Mouse (Mus musculus): Measurements from ENCODE around the gene Gatad2a. TPM values are rescaled to one million over a fixed set of nuclear protein-coding genes. Genes with fewer than 3 reads are reported as not detected.
"Not testable (repeated sequence)": the region's sequence is repeated elsewhere in the genome, so short reads cannot be mapped to it uniquely, and the experiment has no call there.

Gene Gatad2a
- polyA plus RNA-seq, 2 experiments = 18.3 to 22.7 TPM

- no peak for TF ChIP-seq EP300 (IDR thresholded peaks at IDR 0.05; ENCODE audit: low read depth)
- TF ChIP-seq CTCF (IDR thresholded peaks at IDR 0.05; ENCODE audit: low read depth) = no peak
- no peaks in the 10 kb centered on the region for H3K27me3 ChIP-seq (ENCODE audit: control insufficient read depth, insufficient read depth, low read length)
- no peak overlapping the region for H3K4me3 ChIP-seq (ENCODE audit: insufficient read depth in 1 of 2, low read depth in 2 of 2, low read length in 2 of 2)
- no peak overlapping the region for H3K27ac ChIP-seq
- peaks cover 0 to 15% of the 10 kb centered on the region in 2 experiments; a peak in 3 of 4 replicates for H3K4me1 ChIP-seq (replicated peaks; ENCODE audit: control insufficient read depth in 2 of 2, insufficient read depth in 2 of 2, low read length in 1 of 2)
- ATAC-seq (ENCODE audit: insufficient read depth) (no peak), DNase-seq (ENCODE audit: low read depth in 3 of 3, low spot score in 3 of 3) (no peak)
- H3K9me3 ChIP-seq (ENCODE audit: control insufficient read depth, low read length) = no peaks in the 10 kb centered on the region
- H3K4me2 ChIP-seq (ENCODE audit: low read depth) = no peak overlapping the region
- 8% methylated on average over 1 of the region's 1 CpGs for WGBS (ENCODE audit: insufficient replicate concordance)
- no peaks in the 10 kb centered on the region for H3K36me3 ChIP-seq (replicated peaks; ENCODE audit: control insufficient read depth, insufficient read depth, low read depth)
- no peak overlapping the region for H3K9ac ChIP-seq (replicated peaks)
Measured at GRCm38 (mm10) chr8:69957419-69957818, 38.8 kb downstream of the Gatad2a start.

GRCm38 (mm10) chr8:69956651-69957050, 39.5 kb downstream of the Gatad2a start:
- H3K27ac ChIP-seq = no peak overlapping the region
- no peaks in the 10 kb centered on the region for H3K36me3 ChIP-seq (replicated peaks; ENCODE audit: control insufficient read depth, insufficient read depth, low read depth)
- no peak for DNase-seq (ENCODE audit: low read depth in 3 of 3, low spot score in 3 of 3)
- H3K4me2 ChIP-seq (ENCODE audit: low read depth) = no peak overlapping the region
- H3K4me3 ChIP-seq (ENCODE audit: insufficient read depth in 1 of 2, low read depth in 2 of 2, low read length in 2 of 2) = no peak overlapping the region
- 60% methylated on average over 2 of the region's 2 CpGs for WGBS (ENCODE audit: insufficient replicate concordance)
- H3K9me3 ChIP-seq (ENCODE audit: control insufficient read depth, low read length) = no peaks in the 10 kb centered on the region
- H3K9ac ChIP-seq (replicated peaks) = no peak overlapping the region
- peaks cover 0 to 15% of the 10 kb centered on the region in 2 experiments; a peak in 3 of 4 replicates for H3K4me1 ChIP-seq (replicated peaks; ENCODE audit: control insufficient read depth in 2 of 2, insufficient read depth in 2 of 2, low read length in 1 of 2)
- ATAC-seq (ENCODE audit: insufficient read depth) = no peak
- TF ChIP-seq CTCF (IDR thresholded peaks at IDR 0.05; ENCODE audit: low read depth) (no peak), EP300 (IDR thresholded peaks at IDR 0.05; ENCODE audit: low read depth) (no peak)
- H3K27me3 ChIP-seq (ENCODE audit: control insufficient read depth, insufficient read depth, low read length) = no peaks in the 10 kb centered on the region

GRCm38 (mm10) chr8:69954642-69955041, 41.5 kb downstream of the Gatad2a start:
- Histone ChIP-seq H3K9me3 (ENCODE audit: control insufficient read depth, low read length) (no peaks in the 10 kb centered on the region), H3K27me3 (ENCODE audit: control insufficient read depth, insufficient read depth, low read length) (no peaks in the 10 kb centered on the region), H3K27ac (no peak overlapping the region), H3K4me1 (replicated peaks; ENCODE audit: control insufficient read depth in 2 of 2, insufficient read depth in 2 of 2, low read length in 1 of 2) (peaks cover 0 to 17% of the 10 kb centered on the region in 2 experiments; a peak in 3 of 4 replicates), H3K36me3 (replicated peaks; ENCODE audit: control insufficient read depth, insufficient read depth, low read depth) (no peaks in the 10 kb centered on the region), H3K4me3 (ENCODE audit: insufficient read depth in 1 of 2, low read depth in 2 of 2, low read length in 2 of 2) (no peak overlapping the region), H3K4me2 (ENCODE audit: low read depth) (no peak overlapping the region), H3K9ac (replicated peaks) (no peak overlapping the region)
- TF ChIP-seq EP300 (IDR thresholded peaks at IDR 0.05; ENCODE audit: low read depth) = no peak
- TF ChIP-seq CTCF (IDR thresholded peaks at IDR 0.05; ENCODE audit: low read depth) = no peak
- WGBS (ENCODE audit: insufficient replicate concordance) = 81% methylated on average over 1 of the region's 1 CpGs
- ATAC-seq (ENCODE audit: insufficient read depth) (no peak), DNase-seq (ENCODE audit: low read depth in 3 of 3, low spot score in 3 of 3) (no peak)

GRCm38 (mm10) chr8:69954213-69954612, 42.0 kb downstream of the Gatad2a start:
- Histone ChIP-seq H3K36me3 (replicated peaks; ENCODE audit: control insufficient read depth, insufficient read depth, low read depth) (no peaks in the 10 kb centered on the region), H3K4me1 (replicated peaks; ENCODE audit: control insufficient read depth in 2 of 2, insufficient read depth in 2 of 2, low read length in 1 of 2) (peaks cover 0 to 19% of the 10 kb centered on the region in 2 experiments; a peak in 3 of 4 replicates), H3K9me3 (ENCODE audit: control insufficient read depth, low read length) (no peaks in the 10 kb centered on the region), H3K9ac (replicated peaks) (no peak overlapping the region), H3K27me3 (ENCODE audit: control insufficient read depth, insufficient read depth, low read length) (no peaks in the 10 kb centered on the region), H3K4me3 (ENCODE audit: insufficient read depth in 1 of 2, low read depth in 2 of 2, low read length in 2 of 2) (no peak overlapping the region), H3K27ac (no peak overlapping the region), H3K4me2 (ENCODE audit: low read depth) (no peak overlapping the region)
- DNase-seq (ENCODE audit: low read depth in 3 of 3, low spot score in 3 of 3) = no peak
- no peak for ATAC-seq (ENCODE audit: insufficient read depth)
- 57% methylated on average over 4 of the region's 4 CpGs for WGBS (ENCODE audit: insufficient replicate concordance)
- no peak for TF ChIP-seq CTCF (IDR thresholded peaks at IDR 0.05; ENCODE audit: low read depth)
- no peak for TF ChIP-seq EP300 (IDR thresholded peaks at IDR 0.05; ENCODE audit: low read depth)

GRCm38 (mm10) chr8:69950300-69950699, 45.9 kb downstream of the Gatad2a start:
- TF ChIP-seq CTCF (IDR thresholded peaks at IDR 0.05; ENCODE audit: low read depth) (no peak), EP300 (IDR thresholded peaks at IDR 0.05; ENCODE audit: low read depth) (no peak)
- Histone ChIP-seq H3K9me3 (ENCODE audit: control insufficient read depth, low read length) (no peaks in the 10 kb centered on the region), H3K27me3 (ENCODE audit: control insufficient read depth, insufficient read depth, low read length) (no peaks in the 10 kb centered on the region), H3K9ac (replicated peaks) (no peak overlapping the region), H3K27ac (no peak overlapping the region), H3K4me1 (replicated peaks; ENCODE audit: control insufficient read depth in 2 of 2, insufficient read depth in 2 of 2, low read length in 1 of 2) (peaks cover 0 to 12% of the 10 kb centered on the region in 2 experiments; a peak in 3 of 4 replicates), H3K36me3 (replicated peaks; ENCODE audit: control insufficient read depth, insufficient read depth, low read depth) (peaks cover 2% of the 10 kb centered on the region; the same call in 1 of the 2 replicates), H3K4me2 (ENCODE audit: low read depth) (no peak overlapping the region), H3K4me3 (ENCODE audit: insufficient read depth in 1 of 2, low read depth in 2 of 2, low read length in 2 of 2) (no peak overlapping the region)
- WGBS (ENCODE audit: insufficient replicate concordance) = 79% methylated on average over 2 of the region's 2 CpGs
- DNase-seq (ENCODE audit: low read depth in 3 of 3, low spot score in 3 of 3) (no peak), ATAC-seq (ENCODE audit: insufficient read depth) (no peak)

- H3K9ac ChIP-seq (replicated peaks); ATAC-seq (ENCODE audit: insufficient read depth); H3K4me2 ChIP-seq (ENCODE audit: low read depth); H3K27me3 ChIP-seq (ENCODE audit: control insufficient read depth, insufficient read depth, low read length); H3K27ac ChIP-seq; H3K4me3 ChIP-seq (ENCODE audit: insufficient read depth in 1 of 2, low read depth in 2 of 2, low read length in 2 of 2); H3K9me3 ChIP-seq (ENCODE audit: control insufficient read depth, low read length); H3K36me3 ChIP-seq (replicated peaks; ENCODE audit: control insufficient read depth, insufficient read depth, low read depth); DNase-seq (ENCODE audit: low read depth in 3 of 3, low spot score in 3 of 3): not testable (repeated sequence)
- H3K4me1 ChIP-seq (replicated peaks; ENCODE audit: control insufficient read depth in 2 of 2, insufficient read depth in 2 of 2, low read length in 1 of 2) = peaks cover 0 to 39% of the 10 kb centered on the region in 2 experiments
- 72% methylated on average over 2 of the region's 3 CpGs for WGBS (ENCODE audit: insufficient replicate concordance)
Measured at GRCm38 (mm10) chr8:69942495-69942894, 53.7 kb downstream of the Gatad2a start.
